Mouse (Mus musculus): ENCODE results near the gene Pdcd6ip. TPM values are rescaled to one million over a fixed set of nuclear protein-coding genes. Genes with fewer than 3 reads are reported as not detected.

Pdcd6ip gene
- total and polyA plus RNA-seq, 2 experiments from 2014 or later: 25.8 to 28.7 TPM

GRCm38 (mm10) chr9:113672352-113672751 is 35.7 kb downstream of the Pdcd6ip start:
- DNase-seq (ENCODE audit: low spot score): no peak
- no peaks in the 10 kb centered on the region for H3K27me3 ChIP-seq (ENCODE audit: insufficient read depth, low read length)
- no peak for TF ChIP-seq CTCF (IDR thresholded peaks at IDR 0.05)
- no peaks in the 10 kb centered on the region for H3K4me1 ChIP-seq (ENCODE audit: insufficient read depth, low read length)
- H3K27ac ChIP-seq (ENCODE audit: low read depth, low read length): no peak overlapping the region
- no peak for ATAC-seq (ENCODE audit: low FRiP score)
- peaks cover 55% of the 10 kb centered on the region for H3K36me3 ChIP-seq (ENCODE audit: insufficient read depth, low read length)
- WGBS: 93% methylated on average over 5 of the region's 5 CpGs
- peaks cover 7% of the 10 kb centered on the region; the same call in 1 of the 2 replicates for H3K9me3 ChIP-seq (ENCODE audit: low read length)
- H3K4me3 ChIP-seq (ENCODE audit: low read depth, low read length): no peak overlapping the region
- H3K4me2 ChIP-seq (ENCODE audit: low read depth, low read length, poor library complexity, severe bottlenecking): no peak overlapping the region
- no peak overlapping the region for H3K9ac ChIP-seq (replicated peaks; ENCODE audit: low read length, poor library complexity, severe bottlenecking)

GRCm38 (mm10) chr9:113670857-113671106 is 37.3 kb downstream of the Pdcd6ip start:
- H3K4me1 ChIP-seq (ENCODE audit: insufficient read depth, low read length): no peaks in the 10 kb centered on the region
- ATAC-seq (ENCODE audit: low FRiP score) (no peak), DNase-seq (ENCODE audit: low spot score) (no peak)
- peaks cover 60% of the 10 kb centered on the region for H3K36me3 ChIP-seq (ENCODE audit: insufficient read depth, low read length)
- H3K4me2 ChIP-seq (ENCODE audit: low read depth, low read length, poor library complexity, severe bottlenecking): no peak overlapping the region
- no peak overlapping the region for H3K9ac ChIP-seq (replicated peaks; ENCODE audit: low read length, poor library complexity, severe bottlenecking)
- no peak for TF ChIP-seq CTCF (IDR thresholded peaks at IDR 0.05)
- no peak overlapping the region for H3K4me3 ChIP-seq (ENCODE audit: low read depth, low read length)
- H3K27ac ChIP-seq (ENCODE audit: low read depth, low read length): no peak overlapping the region
- WGBS: 98% methylated on average over 1 of the region's 1 CpGs
- H3K9me3 ChIP-seq (ENCODE audit: low read length): peaks cover 7% of the 10 kb centered on the region; the same call in 1 of the 2 replicates
- H3K27me3 ChIP-seq (ENCODE audit: insufficient read depth, low read length): no peaks in the 10 kb centered on the region

GRCm38 (mm10) chr9:113670105-113670856 is 37.8 kb downstream of the Pdcd6ip start:
- ATAC-seq (ENCODE audit: low FRiP score): no peak
- Histone ChIP-seq H3K27ac (ENCODE audit: low read depth, low read length) (no peak overlapping the region), H3K27me3 (ENCODE audit: insufficient read depth, low read length) (no peaks in the 10 kb centered on the region), H3K4me3 (ENCODE audit: low read depth, low read length) (no peak overlapping the region), H3K9me3 (ENCODE audit: low read length) (peaks cover 7% of the 10 kb centered on the region; the same call in 1 of the 2 replicates), H3K9ac (replicated peaks; ENCODE audit: low read length, poor library complexity, severe bottlenecking) (no peak overlapping the region), H3K4me1 (ENCODE audit: insufficient read depth, low read length) (no peaks in the 10 kb centered on the region), H3K4me2 (ENCODE audit: low read depth, low read length, poor library complexity, severe bottlenecking) (no peak overlapping the region), H3K36me3 (ENCODE audit: insufficient read depth, low read length) (peaks cover 56% of the 10 kb centered on the region)
- no peak for TF ChIP-seq CTCF (IDR thresholded peaks at IDR 0.05)
- WGBS: 82% methylated on average over 7 of the region's 7 CpGs
- no peak for DNase-seq (ENCODE audit: low spot score)

- H3K4me1 ChIP-seq (ENCODE audit: insufficient read depth, low read length): no peaks in the 10 kb centered on the region
- no peak overlapping the region for H3K4me3 ChIP-seq (ENCODE audit: low read depth, low read length)
- H3K36me3 ChIP-seq (ENCODE audit: insufficient read depth, low read length): peaks cover 55% of the 10 kb centered on the region
- H3K4me2 ChIP-seq (ENCODE audit: low read depth, low read length, poor library complexity, severe bottlenecking): no peak overlapping the region
- WGBS: 84% methylated on average over 4 of the region's 4 CpGs
- H3K9me3 ChIP-seq (ENCODE audit: low read length): peaks cover 7% of the 10 kb centered on the region; the same call in 1 of the 2 replicates
- TF ChIP-seq CTCF (IDR thresholded peaks at IDR 0.05): no peak
- no peaks in the 10 kb centered on the region for H3K27me3 ChIP-seq (ENCODE audit: insufficient read depth, low read length)
- H3K27ac ChIP-seq (ENCODE audit: low read depth, low read length): no peak overlapping the region
- H3K9ac ChIP-seq (replicated peaks; ENCODE audit: low read length, poor library complexity, severe bottlenecking): no peak overlapping the region
- no peak for ATAC-seq (ENCODE audit: low FRiP score)
- no peak for DNase-seq (ENCODE audit: low spot score)
Observed at GRCm38 (mm10) chr9:113663476-113663875, 44.6 kb downstream of the Pdcd6ip start.

GRCm38 (mm10) chr9:113657837-113658236 is 50.2 kb downstream of the Pdcd6ip start:
- DNase-seq (ENCODE audit: low spot score) (no peak), ATAC-seq (ENCODE audit: low FRiP score) (no peak)
- Histone ChIP-seq H3K4me2 (ENCODE audit: low read depth, low read length, poor library complexity, severe bottlenecking) (no peak overlapping the region), H3K9ac (replicated peaks; ENCODE audit: low read length, poor library complexity, severe bottlenecking) (no peak overlapping the region), H3K9me3 (ENCODE audit: low read length) (no peaks in the 10 kb centered on the region), H3K4me3 (ENCODE audit: low read depth, low read length) (no peak overlapping the region), H3K27me3 (ENCODE audit: insufficient read depth, low read length) (no peaks in the 10 kb centered on the region), H3K36me3 (ENCODE audit: insufficient read depth, low read length) (peaks cover 54% of the 10 kb centered on the region), H3K27ac (ENCODE audit: low read depth, low read length) (no peak overlapping the region), H3K4me1 (ENCODE audit: insufficient read depth, low read length) (no peaks in the 10 kb centered on the region)
- 90% methylated on average over 1 of the region's 1 CpGs for WGBS
- TF ChIP-seq CTCF (IDR thresholded peaks at IDR 0.05): no peak

- Histone ChIP-seq H3K27ac (ENCODE audit: low read depth, low read length) (no peak overlapping the region), H3K4me1 (ENCODE audit: insufficient read depth, low read length) (no peaks in the 10 kb centered on the region), H3K4me3 (ENCODE audit: low read depth, low read length) (no peak overlapping the region), H3K9me3 (ENCODE audit: low read length) (no peaks in the 10 kb centered on the region), H3K27me3 (ENCODE audit: insufficient read depth, low read length) (no peaks in the 10 kb centered on the region), H3K9ac (replicated peaks; ENCODE audit: low read length, poor library complexity, severe bottlenecking) (no peak overlapping the region), H3K36me3 (ENCODE audit: insufficient read depth, low read length) (peaks cover 25% of the 10 kb centered on the region), H3K4me2 (ENCODE audit: low read depth, low read length, poor library complexity, severe bottlenecking) (no peak overlapping the region)
- DNase-seq (ENCODE audit: low spot score): no peak
- WGBS: 84% methylated on average over 8 of the region's 8 CpGs
- no peak for ATAC-seq (ENCODE audit: low FRiP score)
- TF ChIP-seq CTCF (IDR thresholded peaks at IDR 0.05): no peak
Observed at GRCm38 (mm10) chr9:113653571-113653970, 54.5 kb downstream of the Pdcd6ip start.
